Mouse (Mus musculus) cerebellum, adult 2 months (tissue): ENCODE data around the gene Pdzd8. TPM values are rescaled to one million over a fixed set of nuclear protein-coding genes. Genes with fewer than 3 reads are reported as not detected.

ENCODE experiments used
- DNase-seq, 2 experiments: peaks; one replicate each; pipeline ENCODE4 v3.0.0; 2021
- H3K27ac ChIP-seq: fragments of 200-500 bp; 2 replicates; pipeline ENCODE4 v1.5.1; 2012; ENCODE audit warnings: low read length, control low read depth, inconsistent platforms; ENCODE audit not compliant: insufficient read depth
- H3K27me3 ChIP-seq: fragments of 200-500 bp; 2 replicates; pipeline ENCODE4 v1.6.1; 2012; ENCODE audit warnings: inconsistent platforms, mild to moderate bottlenecking, low read length, moderate library complexity; ENCODE audit not compliant: control insufficient read depth, insufficient read depth
- H3K4me1 ChIP-seq: fragments of 200-500 bp; 2 replicates; pipeline ENCODE4 v1.6.1; 2011; ENCODE audit warnings: low read length; ENCODE audit not compliant: control insufficient read depth, insufficient read depth
- H3K4me3 ChIP-seq: fragments of 200-500 bp; replicated peaks from 2 replicates; pipeline ENCODE3; 2011; ENCODE audit warnings: mild to moderate bottlenecking, low read depth, low read length, control low read depth; ENCODE audit not compliant: insufficient read depth
- CTCF ChIP-seq: fragments of 200-500 bp; IDR thresholded peaks from 2 replicates; pipeline ENCODE4 v1.5.1; 2011; ENCODE audit warnings: low read depth, mild to moderate bottlenecking, control low read depth, low read length, moderate library complexity, borderline replicate concordance; ENCODE audit not compliant: insufficient read depth
- POLR2A ChIP-seq: fragments of 200-500 bp; IDR thresholded peaks from 2 replicates; pipeline ENCODE4 v1.6.1; 2011; ENCODE audit warnings: low read length, control low read depth, borderline replicate concordance; ENCODE audit not compliant: insufficient read depth
- WGBS: fragments of 180-500 bp; shearing (Covaris S2); methylation state at CpG from one replicate; pipeline ENCODE4 v1.1.7; 2018; 5-methylcytosine and 5-hydroxymethylcytosine counted together
- polyA plus RNA-seq: library from polyadenylated mRNA; depleted of rRNA; stranded (reverse); fragments of >200 nt; gene quantifications from 2 replicates; pipeline ENCODE4 v1.2.3, GENCODE M21; 2012; rRNA removed

Gene Pdzd8
- polyA plus RNA-seq, 1 experiment: 21.0 TPM

- H3K4me3 ChIP-seq: no peak overlapping the region
- DNase-seq: no peak
- no peaks in the 10 kb centered on the region for H3K4me1 ChIP-seq
- 54% methylated on average over 9 of the region's 9 CpGs for WGBS
- no peaks in the 10 kb centered on the region for H3K27me3 ChIP-seq
- H3K27ac ChIP-seq: no peak overlapping the region
- TF ChIP-seq CTCF (no peak), POLR2A (no peak)
These were observed 82.4 kb downstream of the Pdzd8 start for GRCm38 (mm10) chr19:59263171-59263570.

DNA sequence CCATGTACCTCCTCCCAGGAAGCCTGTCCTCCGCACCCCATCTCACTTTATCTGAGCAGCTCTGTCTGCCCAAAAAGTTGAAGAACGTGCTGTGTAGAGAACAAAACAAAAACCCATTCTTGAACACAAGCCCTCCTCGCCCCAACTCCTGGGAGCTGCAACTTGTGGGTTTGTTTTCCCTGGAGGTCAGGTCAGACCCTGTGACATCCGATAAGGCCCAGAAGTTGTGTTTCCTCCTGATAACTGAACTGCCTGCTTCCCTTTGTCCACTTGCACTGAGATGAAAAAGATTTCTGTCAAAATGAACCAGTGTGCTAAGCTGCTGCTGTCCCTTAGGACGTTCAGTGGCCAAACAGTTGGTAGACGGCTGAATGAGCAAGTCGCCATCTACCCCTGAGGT, 84.0 kb downstream of the Pdzd8 start:
- H3K4me1 ChIP-seq: no peaks in the 10 kb centered on the region
- no peak overlapping the region for H3K27ac ChIP-seq
- WGBS: 57% methylated on average over 7 of the region's 7 CpGs
- no peak for TF ChIP-seq POLR2A
- TF ChIP-seq CTCF: no peak
- H3K27me3 ChIP-seq: no peaks in the 10 kb centered on the region
- no peak overlapping the region for H3K4me3 ChIP-seq
- no peak for DNase-seq

GRCm38 (mm10) chr19:59260718-59261442, 84.7 kb downstream of the Pdzd8 start, which contains the start of gene Slc18a2:
Slc18a2 (plus strand) TSS chr19:59260896.
- Histone ChIP-seq H3K4me1 (no peaks in the 10 kb centered on the region), H3K27me3 (no peaks in the 10 kb centered on the region), H3K4me3 (no peak within 1 kb of the TSS), H3K27ac (no peak within 1 kb of the TSS)
- TF ChIP-seq CTCF: no peak
- TF ChIP-seq POLR2A: no peak
- 1% methylated on average over 55 of the region's 55 CpGs for WGBS
- DNase-seq: no peak

GRCm38 (mm10) chr19:59259633-59260032, 85.9 kb downstream of the Pdzd8 start:
- WGBS: 37% methylated on average over 5 of the region's 5 CpGs
- DNase-seq: no peak
- Histone ChIP-seq H3K4me1 (no peaks in the 10 kb centered on the region), H3K4me3 (no peak overlapping the region), H3K27me3 (no peaks in the 10 kb centered on the region), H3K27ac (no peak overlapping the region)
- TF ChIP-seq CTCF (no peak), POLR2A (no peak)

- DNase-seq: no peak
- Histone ChIP-seq H3K27me3 (no peaks in the 10 kb centered on the region), H3K4me3 (no peak overlapping the region), H3K27ac (no peak overlapping the region), H3K4me1 (no peaks in the 10 kb centered on the region)
- 78% methylated on average over 2 of the region's 2 CpGs for WGBS
- TF ChIP-seq POLR2A (no peak), CTCF (no peak)
These were observed 92.9 kb downstream of the Pdzd8 start for GRCm38 (mm10) chr19:59252651-59253050.

GRCm38 (mm10) chr19:59248553-59249286, 96.9 kb downstream of the Pdzd8 start:
- no peak for DNase-seq
- Histone ChIP-seq H3K4me1 (no peaks in the 10 kb centered on the region), H3K4me3 (no peak overlapping the region), H3K27me3 (no peaks in the 10 kb centered on the region), H3K27ac (no peak overlapping the region)
- WGBS: 77% methylated on average over 11 of the region's 11 CpGs
- TF ChIP-seq CTCF (no peak), POLR2A (no peak)

DNA sequence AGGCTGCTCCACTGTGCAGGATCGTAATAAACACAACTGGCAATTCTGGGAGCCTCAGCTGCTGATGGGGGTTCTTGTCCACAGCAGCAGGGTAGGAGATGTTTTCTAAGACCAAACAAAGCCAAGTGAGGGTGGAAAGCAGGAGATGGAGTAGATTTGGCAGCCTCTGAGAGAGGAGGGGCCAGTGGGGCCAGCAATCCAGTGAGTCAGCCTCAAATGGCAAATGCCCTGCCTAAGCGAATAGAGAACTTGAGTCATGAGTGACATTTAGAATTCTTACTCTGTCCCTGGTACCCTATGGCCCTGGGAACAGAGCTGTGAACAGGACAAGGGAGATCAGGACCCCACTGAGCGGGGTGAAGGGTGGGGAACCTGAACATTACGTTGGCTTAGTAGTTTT, 97.4 kb downstream of the Pdzd8 start:
- WGBS: 75% methylated on average over 4 of the region's 4 CpGs

More for the DNA sequence above, 97.4 kb downstream of the Pdzd8 start:
- Histone ChIP-seq H3K27me3 (no peaks in the 10 kb centered on the region), H3K4me1 (no peaks in the 10 kb centered on the region), H3K4me3 (no peak overlapping the region), H3K27ac (no peak overlapping the region)
- no peak for TF ChIP-seq CTCF
- no peak for TF ChIP-seq POLR2A
- no peak for DNase-seq

Other genes with a start within 250 kb of the Pdzd8 start
- gene Vax1, start 175.7 kb downstream of the Pdzd8 start, polyA plus RNA-seq: 0.26 TPM in 1 of 2 replicates, not detected in the other
- 0.03 TPM in 1 of 2 replicates, not detected in the other for gene Kcnk18, start 126.6 kb downstream of the Pdzd8 start, polyA plus RNA-seq
- 5.1 and 5.2 TPM in 2 replicates for gene Slc18a2, start 84.9 kb downstream of the Pdzd8 start, polyA plus RNA-seq
- gene Rps12-ps3, start 23.5 kb downstream of the Pdzd8 start, polyA plus RNA-seq: 71.7 and 84.0 TPM in 2 replicates
- 0.07 and 0.13 TPM in 2 replicates for gene Emx2, start 112.6 kb upstream of the Pdzd8 start, polyA plus RNA-seq